Mouse (Mus musculus): ENCODE results near the gene Sipa1l1. TPM values are rescaled to one million over a fixed set of nuclear protein-coding genes. Genes with fewer than 3 reads are reported as not detected.
"Not testable (repeated sequence)": the region's sequence is repeated elsewhere in the genome, so short reads cannot be mapped to it uniquely, and the experiment has no call there.

The Sipa1l1 gene
- polyA plus RNA-seq, 1 experiment = 16.1 TPM

DNA sequence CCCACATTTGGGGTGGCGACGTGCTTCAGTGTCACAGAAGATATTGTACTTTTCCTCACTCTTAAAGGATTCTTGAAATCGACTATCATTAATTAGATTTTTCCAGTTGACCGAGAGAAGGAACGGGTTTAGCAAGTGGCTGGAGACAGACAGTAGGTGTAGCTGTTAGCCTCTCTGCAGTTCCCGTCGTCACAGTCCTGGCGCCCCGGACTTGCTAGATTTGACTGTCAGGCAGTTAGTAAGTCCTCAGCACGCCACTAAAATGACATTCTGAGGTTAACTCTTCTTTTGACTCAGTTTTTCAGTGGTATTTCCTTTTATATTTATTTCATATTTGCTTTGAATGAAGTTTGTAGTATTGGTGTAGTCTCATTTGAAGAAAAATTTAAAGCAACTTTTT lies 2.5 kb downstream of the Sipa1l1 start:
- WGBS = 14% methylated on average over 10 of the region's 10 CpGs
- no peak for DNase-seq (ENCODE audit: low read depth, low spot score)

GRCm38 (mm10) chr12:82173623-82174022 lies 4.5 kb downstream of the Sipa1l1 start:
- DNase-seq (ENCODE audit: low read depth, low spot score) = no peak
- 49% methylated on average over 1 of the region's 1 CpGs for WGBS

DNA sequence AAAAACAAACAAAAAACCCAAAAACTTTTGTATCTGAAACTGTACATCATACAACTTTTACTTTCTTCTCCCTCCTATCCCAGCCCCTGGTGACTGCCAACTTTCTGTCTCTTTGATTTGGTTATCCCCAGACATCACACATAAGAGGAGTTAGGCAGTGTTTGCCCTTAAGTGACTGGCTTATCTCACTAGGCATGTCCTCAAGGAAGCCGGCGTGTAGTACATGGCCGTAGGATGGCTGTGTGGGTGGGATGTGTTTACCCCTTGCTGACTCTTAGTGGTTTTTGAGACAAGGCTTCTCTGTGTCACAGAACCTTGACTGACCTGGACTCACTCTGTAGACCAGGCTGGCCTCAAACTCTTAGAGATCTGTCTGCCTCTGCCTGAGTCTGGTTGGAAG lies 6.6 kb downstream of the Sipa1l1 start:
- no peak for DNase-seq (ENCODE audit: low read depth, low spot score)
- 59% methylated on average over 3 of the region's 3 CpGs for WGBS

- 78% methylated on average over 4 of the region's 4 CpGs for WGBS
- no peak for DNase-seq (ENCODE audit: low read depth, low spot score)
Observed at GRCm38 (mm10) chr12:82178636-82179035, 9.5 kb downstream of the Sipa1l1 start.

- no peak for DNase-seq (ENCODE audit: low read depth, low spot score)
- 78% methylated on average over 4 of the region's 4 CpGs for WGBS
Observed at GRCm38 (mm10) chr12:82179626-82180025, 10.5 kb downstream of the Sipa1l1 start.

- not testable (repeated sequence) for DNase-seq (ENCODE audit: low read depth, low spot score)
Observed at GRCm38 (mm10) chr12:82186156-82186555, 17.0 kb downstream of the Sipa1l1 start.

- no peak for DNase-seq (ENCODE audit: low read depth, low spot score)
- WGBS = 44% methylated on average over 3 of the region's 3 CpGs
Observed at GRCm38 (mm10) chr12:82186740-82187139, 17.6 kb downstream of the Sipa1l1 start.

GRCm38 (mm10) chr12:82187178-82187839 lies 18.2 kb downstream of the Sipa1l1 start:
- WGBS = 44% methylated on average over 7 of the region's 7 CpGs
- DNase-seq (ENCODE audit: low read depth, low spot score) = no peak

DNA sequence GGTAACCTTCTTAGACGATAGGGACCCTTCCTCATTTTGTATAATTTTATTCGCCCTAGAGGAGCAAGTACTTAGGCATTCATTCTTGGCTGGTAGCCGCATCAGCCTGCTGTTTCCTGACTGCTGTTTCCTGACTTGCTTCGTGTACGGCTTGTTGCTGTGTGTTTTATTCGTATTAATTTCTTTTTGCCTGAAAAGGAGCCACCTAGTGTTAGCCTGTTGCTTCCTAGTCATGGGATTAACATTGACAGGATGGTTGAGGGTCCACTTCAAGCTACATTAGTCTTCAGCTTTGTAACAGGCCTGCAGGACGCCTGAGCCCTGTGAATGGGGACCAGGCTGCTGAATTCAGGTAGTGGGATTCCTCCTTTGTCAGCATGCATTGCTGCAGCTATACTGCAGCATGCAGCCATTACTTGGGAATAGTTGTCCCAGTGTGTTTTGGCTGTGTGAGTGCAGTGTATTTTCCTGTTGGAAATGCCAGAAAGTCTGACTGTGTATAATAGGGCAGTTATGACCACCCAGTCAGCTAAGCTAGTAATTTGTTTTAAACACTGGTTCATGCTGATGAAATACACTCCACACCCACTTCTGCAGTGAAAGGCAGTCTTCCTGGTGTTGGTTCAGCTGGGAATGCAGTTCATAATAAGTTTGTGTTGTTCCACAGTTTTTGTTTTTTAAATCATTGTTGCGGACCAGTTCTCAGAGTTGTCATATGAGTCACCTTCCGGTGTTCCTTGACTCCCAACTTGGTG lies 19.4 kb downstream of the Sipa1l1 start:
- DNase-seq (ENCODE audit: low read depth, low spot score) = no peak
- WGBS = 41% methylated on average over 9 of the region's 9 CpGs

DNA sequence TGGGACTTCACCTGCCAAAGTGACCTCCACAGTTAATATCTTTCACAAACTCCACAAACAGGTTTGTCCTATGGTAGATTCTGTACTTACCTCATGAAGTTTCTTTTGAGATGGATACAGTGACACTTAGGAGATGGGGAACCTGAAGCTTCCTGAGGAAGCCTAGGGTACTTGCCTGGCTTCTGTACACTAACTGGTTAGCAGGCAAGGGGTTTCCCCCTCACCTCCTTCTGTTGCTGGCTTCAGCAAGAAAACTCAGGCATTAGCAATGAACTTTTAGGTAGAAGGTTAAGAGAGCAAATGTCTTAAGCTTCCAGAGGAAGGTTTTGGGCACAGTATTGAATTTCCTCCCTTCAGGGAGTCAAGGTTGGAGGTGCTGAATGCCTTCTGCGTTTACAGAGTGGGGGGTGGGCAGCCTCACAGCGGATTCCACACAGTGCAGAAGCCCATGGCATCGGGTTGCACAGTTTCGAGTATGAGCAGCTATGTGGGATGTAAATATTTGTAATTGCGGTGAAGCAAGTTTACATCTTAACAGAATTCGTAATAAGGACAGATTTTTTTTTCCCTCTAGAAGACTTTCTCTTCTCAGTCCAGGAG lies 20.1 kb downstream of the Sipa1l1 start:
- WGBS = 32% methylated on average over 6 of the region's 6 CpGs
- DNase-seq (ENCODE audit: low read depth, low spot score) = no peak

DNA sequence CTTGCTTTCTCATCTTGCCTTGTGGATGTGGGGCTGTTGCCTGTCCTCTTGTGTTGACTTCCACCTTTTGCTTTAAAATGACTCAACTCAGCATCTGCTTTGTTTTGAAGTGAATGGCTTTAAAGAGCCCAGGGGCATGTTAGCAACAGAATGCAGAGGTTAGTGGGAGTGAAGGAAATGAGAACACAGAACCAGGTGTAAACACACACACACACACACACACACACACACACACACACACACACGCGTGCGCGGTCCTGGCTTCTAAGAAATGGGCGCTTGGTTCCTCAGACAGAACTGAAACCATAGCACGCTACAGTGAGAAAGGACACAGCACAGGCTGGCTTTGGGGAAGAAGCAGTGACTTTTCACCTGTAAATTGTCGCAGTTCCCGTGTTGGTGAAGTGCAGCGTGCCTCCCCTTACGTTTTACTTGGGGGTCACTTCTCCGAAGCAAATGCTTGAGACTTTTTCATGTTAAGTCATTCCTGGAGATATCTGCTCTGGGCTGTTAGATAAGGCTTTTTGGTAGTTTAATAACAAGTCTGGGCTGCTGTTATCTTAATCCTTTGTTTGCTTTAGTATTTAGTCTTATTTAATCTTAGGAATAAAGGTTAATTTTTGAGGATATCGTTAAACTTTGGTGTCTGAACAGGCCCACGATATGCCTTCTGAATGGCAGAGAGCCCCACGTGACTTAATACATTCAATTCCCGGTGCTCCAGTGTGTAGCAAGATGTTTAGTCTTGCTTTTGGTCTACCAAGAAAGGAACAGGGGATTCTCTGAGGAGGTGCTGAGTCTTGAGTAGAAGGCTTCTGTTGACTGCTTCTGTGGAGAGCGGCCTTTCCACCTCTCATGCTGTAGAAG lies 20.8 kb downstream of the Sipa1l1 start:
- DNase-seq (ENCODE audit: low read depth, low spot score) = no peak
- WGBS = 31% methylated on average over 16 of the region's 16 CpGs

GRCm38 (mm10) chr12:82190582-82190965 lies 21.5 kb downstream of the Sipa1l1 start:
- no peak for DNase-seq (ENCODE audit: low read depth, low spot score)
- WGBS = 92% methylated on average over 16 of the region's 16 CpGs

DNA sequence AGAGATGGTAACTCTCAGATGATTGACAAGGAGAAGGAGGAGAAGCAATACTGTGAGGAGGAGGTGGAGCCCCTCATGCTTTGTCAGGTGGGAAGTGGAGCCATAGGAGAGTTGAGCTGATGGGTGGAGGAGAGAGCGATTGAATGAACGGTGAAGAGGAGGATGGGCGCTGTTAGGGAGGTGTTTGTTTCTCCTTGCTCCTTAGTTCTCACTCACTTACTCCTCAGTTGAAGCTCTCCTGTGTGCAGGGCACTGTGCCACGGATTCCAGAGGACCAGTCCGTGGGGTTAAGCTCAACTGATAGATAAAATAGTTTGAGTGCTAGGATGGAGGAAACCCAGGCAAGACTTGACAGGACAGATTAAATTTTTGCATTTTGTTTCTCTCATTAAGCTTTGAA lies 22.6 kb downstream of the Sipa1l1 start:
- WGBS = 92% methylated on average over 5 of the region's 5 CpGs
- DNase-seq (ENCODE audit: low read depth, low spot score) = no peak

DNA sequence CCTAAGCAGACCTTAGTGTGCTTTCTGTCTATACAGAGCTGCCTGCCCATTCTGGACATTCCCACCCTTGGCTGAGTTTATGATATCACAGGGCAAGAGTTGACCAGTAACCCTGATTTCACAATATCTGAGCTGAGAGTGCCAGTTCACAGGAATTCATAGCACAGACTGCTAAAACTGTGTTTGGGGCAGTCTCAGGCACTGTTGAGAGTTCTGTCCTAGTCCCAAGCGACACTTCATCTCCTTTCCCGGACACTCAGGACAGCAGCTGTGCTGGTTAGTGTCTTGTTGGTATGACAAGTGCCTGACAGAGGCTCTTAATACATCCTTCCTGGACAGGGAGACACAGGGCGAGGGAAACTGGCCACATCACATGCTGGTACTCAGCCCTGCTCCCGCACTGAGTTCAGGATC lies 23.5 kb downstream of the Sipa1l1 start:
- 78% methylated on average over 4 of the region's 4 CpGs for WGBS
- no peak for DNase-seq (ENCODE audit: low read depth, low spot score)

GRCm38 (mm10) chr12:82193476-82193875 lies 24.4 kb downstream of the Sipa1l1 start:
- no peak for DNase-seq (ENCODE audit: low read depth, low spot score)
- WGBS = 46% methylated on average over 2 of the region's 2 CpGs

DNA sequence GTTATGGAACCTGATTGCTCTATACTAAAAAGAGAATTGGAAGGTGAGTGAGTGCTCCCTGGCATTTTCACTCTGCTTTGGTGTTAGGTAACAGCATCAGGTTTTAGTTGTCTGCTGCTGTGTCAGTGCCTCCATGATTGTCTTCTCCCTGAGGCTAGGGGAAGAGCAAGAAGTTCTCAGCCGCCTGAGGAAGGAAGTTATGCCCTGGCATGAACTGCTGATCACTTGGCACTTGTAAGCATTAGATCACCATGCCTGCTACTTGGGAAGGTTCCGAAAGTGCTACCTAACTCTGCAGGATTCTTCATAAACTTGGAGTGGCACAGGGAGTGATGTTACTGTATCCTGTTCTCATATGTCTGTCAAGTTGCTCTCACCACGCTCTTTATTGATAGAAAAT lies 25.8 kb downstream of the Sipa1l1 start:
- DNase-seq (ENCODE audit: low read depth, low spot score) = no peak
- WGBS = 69% methylated on average over 3 of the region's 3 CpGs

- 78% methylated on average over 2 of the region's 2 CpGs for WGBS
- DNase-seq (ENCODE audit: low read depth, low spot score) = no peak
Observed at GRCm38 (mm10) chr12:82196213-82196612, 27.1 kb downstream of the Sipa1l1 start.

GRCm38 (mm10) chr12:82196615-82197146 lies 27.6 kb downstream of the Sipa1l1 start:
- no peak for DNase-seq (ENCODE audit: low read depth, low spot score)
- 76% methylated on average over 7 of the region's 7 CpGs for WGBS

DNA sequence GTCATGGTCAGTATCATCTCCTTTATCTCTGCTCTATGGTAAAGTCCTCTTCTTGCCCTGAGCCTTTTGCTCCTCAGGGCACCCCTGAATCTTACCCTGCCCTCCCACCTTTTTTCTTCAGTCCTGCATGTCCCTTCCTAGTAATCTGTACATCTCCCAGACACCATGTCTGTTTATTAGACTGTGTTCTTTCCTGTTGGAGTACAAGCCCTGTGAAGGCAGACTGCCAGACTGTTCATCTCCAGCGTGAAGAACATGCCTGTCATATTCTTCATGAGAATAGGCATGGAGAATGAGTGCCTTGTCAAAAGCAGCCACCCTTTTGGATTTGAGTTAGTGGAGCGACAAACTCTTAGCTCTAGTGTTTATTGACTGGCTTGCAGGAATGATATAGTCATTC lies 28.1 kb downstream of the Sipa1l1 start:
- no peak for DNase-seq (ENCODE audit: low read depth, low spot score)
- 45% methylated on average over 2 of the region's 2 CpGs for WGBS

GRCm38 (mm10) chr12:82199286-82199685 lies 30.2 kb downstream of the Sipa1l1 start:
- no peak for DNase-seq (ENCODE audit: low read depth, low spot score)
- 89% methylated on average over 6 of the region's 6 CpGs for WGBS

Data from large intestine, adult 2 months (tissue).